Mouse (Mus musculus): ENCODE measurements around the gene Sh3bp2. TPM values are rescaled to one million over a fixed set of nuclear protein-coding genes. Genes with fewer than 3 reads are reported as not detected.

Gene Sh3bp2
- total and polyA plus RNA-seq, 2 experiments from 2014 or later: 17.6 to 44.1 TPM

DNA sequence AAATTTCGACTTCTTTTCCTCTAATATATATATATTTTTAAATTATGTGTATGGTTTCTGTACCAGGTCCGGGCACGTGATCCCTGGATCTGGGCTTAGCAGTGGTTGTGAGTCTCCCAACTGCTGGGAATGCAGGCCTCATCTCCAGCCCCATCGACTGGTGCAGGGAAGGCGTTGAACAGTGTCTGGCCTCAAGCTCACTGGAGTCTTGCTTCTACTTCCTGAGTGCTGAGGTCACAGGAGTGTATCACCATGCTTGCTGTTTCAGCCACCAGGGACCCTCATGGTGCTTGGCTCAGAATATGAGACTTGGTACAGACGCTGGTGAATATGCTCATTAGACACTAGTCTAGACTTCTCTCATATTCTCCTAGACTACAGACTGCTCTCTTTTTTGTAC is 67.0 kb downstream of the Sh3bp2 start:
- H3K36me3 ChIP-seq (ENCODE audit: insufficient read depth, low read length): no peaks in the 10 kb centered on the region; the same call in 1 of the 2 replicates
- no peaks in the 10 kb centered on the region for H3K4me1 ChIP-seq (ENCODE audit: insufficient read depth, low read length)
- no peaks in the 10 kb centered on the region for H3K9me3 ChIP-seq (ENCODE audit: low read length)
- no peak overlapping the region for H3K27ac ChIP-seq (ENCODE audit: low read depth, low read length)
- no peaks in the 10 kb centered on the region for H3K27me3 ChIP-seq (ENCODE audit: insufficient read depth, low read length)
- WGBS: 94% methylated on average over 6 of the region's 6 CpGs
- H3K9ac ChIP-seq (replicated peaks; ENCODE audit: low read length, poor library complexity, severe bottlenecking): no peak overlapping the region
- no peak overlapping the region for H3K4me3 ChIP-seq (ENCODE audit: low read depth, low read length)
- ATAC-seq (ENCODE audit: low FRiP score) (no peak), DNase-seq (ENCODE audit: low spot score) (no peak)
- no peak for TF ChIP-seq CTCF (IDR thresholded peaks at IDR 0.05)
- H3K4me2 ChIP-seq (ENCODE audit: low read depth, low read length, poor library complexity, severe bottlenecking): no peak overlapping the region

DNA sequence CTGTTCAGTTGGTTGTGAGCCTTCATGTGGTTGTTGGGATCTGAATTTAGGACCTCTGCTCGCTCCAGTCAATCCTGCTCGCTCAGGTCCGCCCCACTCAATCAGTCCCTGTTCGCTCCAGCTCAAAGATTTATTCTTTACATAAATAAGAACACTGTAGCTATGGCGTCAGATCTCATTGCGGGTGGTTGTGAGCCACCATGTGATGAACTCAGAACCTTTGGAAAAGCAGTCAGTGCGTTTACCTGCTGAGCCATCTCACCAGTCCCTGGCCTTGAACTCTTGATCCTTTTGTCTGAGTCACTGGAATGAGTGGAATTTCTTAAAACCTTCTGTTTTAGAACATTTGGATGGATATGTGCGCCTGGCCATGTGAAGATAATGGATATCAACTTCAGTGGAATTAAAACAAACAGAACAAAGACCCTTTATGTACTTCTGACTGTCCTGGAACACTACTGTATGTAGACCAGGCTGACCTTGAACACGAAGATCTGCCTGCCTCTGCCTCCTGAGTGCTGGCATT is 67.6 kb downstream of the Sh3bp2 start:
- DNase-seq (ENCODE audit: low spot score) (no peak), ATAC-seq (ENCODE audit: low FRiP score) (no peak)
- H3K9me3 ChIP-seq (ENCODE audit: low read length): no peaks in the 10 kb centered on the region
- no peak overlapping the region for H3K9ac ChIP-seq (replicated peaks; ENCODE audit: low read length, poor library complexity, severe bottlenecking)
- no peak for TF ChIP-seq CTCF (IDR thresholded peaks at IDR 0.05)
- H3K4me2 ChIP-seq (ENCODE audit: low read depth, low read length, poor library complexity, severe bottlenecking): no peak overlapping the region
- H3K4me3 ChIP-seq (ENCODE audit: low read depth, low read length): no peak overlapping the region
- H3K27me3 ChIP-seq (ENCODE audit: insufficient read depth, low read length): no peaks in the 10 kb centered on the region
- H3K36me3 ChIP-seq (ENCODE audit: insufficient read depth, low read length): no peaks in the 10 kb centered on the region; the same call in 1 of the 2 replicates
- H3K27ac ChIP-seq (ENCODE audit: low read depth, low read length): no peak overlapping the region
- H3K4me1 ChIP-seq (ENCODE audit: insufficient read depth, low read length): no peaks in the 10 kb centered on the region
- 96% methylated on average over 9 of the region's 9 CpGs for WGBS

DNA sequence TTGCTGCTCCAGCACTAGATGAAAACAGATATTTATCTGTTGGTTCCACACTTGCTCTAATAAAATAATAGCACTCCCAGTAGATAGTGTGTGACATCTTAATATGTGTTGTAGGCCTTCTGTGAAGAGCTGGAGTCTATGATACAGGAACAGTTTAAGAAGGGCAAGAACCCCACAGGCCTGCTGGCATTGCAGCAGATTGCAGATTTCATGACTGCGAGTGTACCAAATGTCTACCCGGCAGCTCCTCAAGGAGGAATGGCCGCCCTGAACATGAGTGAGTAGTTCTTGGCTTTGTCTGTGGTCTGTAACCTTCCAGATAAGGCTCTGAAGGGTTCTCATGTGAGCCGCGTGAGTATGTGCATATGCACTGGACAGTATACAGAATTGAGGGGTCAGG is 78.9 kb downstream of the Sh3bp2 start:
- Histone ChIP-seq H3K27me3 (ENCODE audit: insufficient read depth, low read length) (no peaks in the 10 kb centered on the region), H3K9ac (replicated peaks; ENCODE audit: low read length, poor library complexity, severe bottlenecking) (no peak overlapping the region), H3K4me3 (ENCODE audit: low read depth, low read length) (no peak overlapping the region), H3K4me1 (ENCODE audit: insufficient read depth, low read length) (no peaks in the 10 kb centered on the region), H3K4me2 (ENCODE audit: low read depth, low read length, poor library complexity, severe bottlenecking) (no peak overlapping the region), H3K9me3 (ENCODE audit: low read length) (no peaks in the 10 kb centered on the region), H3K27ac (ENCODE audit: low read depth, low read length) (no peak overlapping the region), H3K36me3 (ENCODE audit: insufficient read depth, low read length) (peaks cover 36% of the 10 kb centered on the region)
- no peak for TF ChIP-seq CTCF (IDR thresholded peaks at IDR 0.05)
- DNase-seq (ENCODE audit: low spot score) (no peak), ATAC-seq (ENCODE audit: low FRiP score) (no peak)
- WGBS: 92% methylated on average over 5 of the region's 5 CpGs

DNA sequence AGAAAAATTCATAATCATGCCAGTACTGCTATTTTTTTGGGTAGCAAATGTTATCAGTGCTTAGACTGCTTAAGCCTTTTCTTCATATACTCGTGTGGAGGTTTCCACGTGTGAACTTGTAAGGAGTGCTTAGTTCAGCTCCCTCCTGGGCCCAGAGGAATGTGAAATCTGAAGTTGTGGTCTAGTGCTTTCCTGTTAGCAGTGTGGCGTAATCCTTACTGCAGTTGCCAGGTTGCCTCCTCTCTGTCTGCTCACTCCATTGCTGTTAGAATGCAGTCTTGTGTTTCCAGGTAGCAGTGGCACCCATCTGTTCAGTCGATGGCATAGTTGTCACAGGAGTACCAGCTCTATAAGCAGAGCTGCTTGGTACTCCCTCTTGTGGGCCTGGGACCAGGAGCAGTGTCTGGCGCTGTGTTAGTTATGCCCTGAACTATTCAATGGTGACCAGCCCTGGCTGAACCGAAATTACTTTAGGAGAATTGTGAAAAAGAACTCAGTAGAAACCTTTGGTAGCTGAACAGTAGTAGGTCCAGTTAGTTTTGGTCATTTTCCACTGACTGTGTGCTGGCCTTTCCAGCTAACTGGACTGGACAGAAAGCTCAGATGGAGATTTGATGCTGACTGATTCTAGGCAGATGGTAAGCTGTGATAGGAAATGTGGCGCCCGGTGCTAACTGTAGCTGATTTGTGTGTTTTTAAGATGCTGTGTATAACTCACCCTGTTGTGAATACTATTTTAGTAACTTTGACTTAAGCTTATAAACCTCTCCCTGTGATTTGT is 81.7 kb downstream of the Sh3bp2 start:
- Histone ChIP-seq H3K9ac (replicated peaks; ENCODE audit: low read length, poor library complexity, severe bottlenecking) (no peak overlapping the region), H3K4me2 (ENCODE audit: low read depth, low read length, poor library complexity, severe bottlenecking) (no peak overlapping the region), H3K36me3 (ENCODE audit: insufficient read depth, low read length) (peaks cover 44% of the 10 kb centered on the region), H3K4me3 (ENCODE audit: low read depth, low read length) (no peak overlapping the region), H3K4me1 (ENCODE audit: insufficient read depth, low read length) (no peaks in the 10 kb centered on the region), H3K27me3 (ENCODE audit: insufficient read depth, low read length) (no peaks in the 10 kb centered on the region), H3K9me3 (ENCODE audit: low read length) (no peaks in the 10 kb centered on the region), H3K27ac (ENCODE audit: low read depth, low read length) (no peak overlapping the region)
- no peak for ATAC-seq (ENCODE audit: low FRiP score)
- TF ChIP-seq CTCF (IDR thresholded peaks at IDR 0.05): no peak
- 86% methylated on average over 8 of the region's 8 CpGs for WGBS
- DNase-seq (ENCODE audit: low spot score): no peak

DNA sequence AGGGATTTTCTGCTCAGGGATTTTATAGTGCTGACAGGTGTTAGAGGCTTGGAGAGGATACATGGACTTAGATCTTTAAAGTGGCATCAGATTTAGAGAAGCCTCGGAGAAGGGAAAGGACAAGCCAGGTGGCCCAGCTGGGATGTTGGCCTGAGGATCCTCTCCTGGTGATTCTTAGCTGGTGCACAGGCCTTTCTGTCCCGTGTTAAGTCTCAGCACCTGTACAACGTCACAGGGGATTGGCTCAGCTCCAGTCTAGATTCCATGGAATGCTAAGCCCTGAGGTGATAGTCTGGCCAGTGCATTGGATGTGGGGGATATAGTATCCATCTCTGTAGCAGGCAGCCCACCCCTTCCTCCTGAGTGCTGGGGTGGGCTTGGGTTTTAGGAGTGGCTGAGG is 82.6 kb downstream of the Sh3bp2 start:
- Histone ChIP-seq H3K4me2 (ENCODE audit: low read depth, low read length, poor library complexity, severe bottlenecking) (no peak overlapping the region), H3K27me3 (ENCODE audit: insufficient read depth, low read length) (no peaks in the 10 kb centered on the region), H3K36me3 (ENCODE audit: insufficient read depth, low read length) (peaks cover 45% of the 10 kb centered on the region), H3K9me3 (ENCODE audit: low read length) (no peaks in the 10 kb centered on the region), H3K4me1 (ENCODE audit: insufficient read depth, low read length) (no peaks in the 10 kb centered on the region), H3K9ac (replicated peaks; ENCODE audit: low read length, poor library complexity, severe bottlenecking) (no peak overlapping the region), H3K27ac (ENCODE audit: low read depth, low read length) (no peak overlapping the region), H3K4me3 (ENCODE audit: low read depth, low read length) (no peak overlapping the region)
- ATAC-seq (ENCODE audit: low FRiP score): no peak
- WGBS: 70% methylated on average over 3 of the region's 3 CpGs
- no peak for TF ChIP-seq CTCF (IDR thresholded peaks at IDR 0.05)
- DNase-seq (ENCODE audit: low spot score): no peak

DNA sequence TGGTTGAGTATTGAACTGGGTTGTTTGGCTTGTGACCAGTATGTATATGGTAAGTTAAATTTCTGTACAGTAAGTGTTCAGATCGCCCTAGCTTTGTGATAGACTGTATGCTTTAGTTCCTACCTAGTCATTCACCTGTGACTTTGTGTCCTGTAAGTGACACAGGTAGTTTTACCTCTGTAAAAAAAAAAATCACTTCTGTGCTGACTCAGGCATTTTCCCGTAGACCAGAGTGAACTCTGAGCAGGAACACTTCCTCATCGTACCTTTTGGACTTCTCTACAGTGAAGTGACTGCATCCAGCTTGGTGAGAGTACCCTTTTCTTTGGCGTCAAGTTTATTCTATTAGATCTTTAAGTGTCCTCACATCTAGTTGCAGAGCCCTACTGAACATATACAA is 84.3 kb downstream of the Sh3bp2 start:
- Histone ChIP-seq H3K4me1 (ENCODE audit: insufficient read depth, low read length) (no peaks in the 10 kb centered on the region), H3K9ac (replicated peaks; ENCODE audit: low read length, poor library complexity, severe bottlenecking) (no peak overlapping the region), H3K27me3 (ENCODE audit: insufficient read depth, low read length) (no peaks in the 10 kb centered on the region), H3K4me2 (ENCODE audit: low read depth, low read length, poor library complexity, severe bottlenecking) (no peak overlapping the region), H3K4me3 (ENCODE audit: low read depth, low read length) (no peak overlapping the region), H3K9me3 (ENCODE audit: low read length) (no peaks in the 10 kb centered on the region), H3K27ac (ENCODE audit: low read depth, low read length) (no peak overlapping the region), H3K36me3 (ENCODE audit: insufficient read depth, low read length) (peaks cover 58% of the 10 kb centered on the region)
- no peak for TF ChIP-seq CTCF (IDR thresholded peaks at IDR 0.05)
- WGBS: 90% methylated on average over 4 of the region's 4 CpGs
- no peak for DNase-seq (ENCODE audit: low spot score)
- no peak for ATAC-seq (ENCODE audit: low FRiP score)

Small RNA genes within 50 kb of the gene (microRNA-seq; reads per million reads assigned to microRNA genes)
- not detected for gene Mir7036b (ENCODE audit: borderline number of aligned reads)

Other genes starting within 250 kb of the Sh3bp2 start
- 6.1 and 10.0 TPM in 2 replicates for gene Zfyve28, start 237.4 kb upstream of the Sh3bp2 start, total RNA-seq (2014; rRNA removed)
- gene Zfyve28, start 237.4 kb upstream of the Sh3bp2 start, polyA plus RNA-seq (2015; fragmentation: Nextera tagmentation; extraction: Ambion mirVana): 2.9 and 3.0 TPM in 2 replicates
- gene Cfap99, start 237.2 kb upstream of the Sh3bp2 start, total RNA-seq (2014; rRNA removed): 0.24 and 2.1 TPM in 2 replicates
- 0.12 and 0.37 TPM in 2 replicates for gene Cfap99, start 237.2 kb upstream of the Sh3bp2 start, polyA plus RNA-seq (2015; fragmentation: Nextera tagmentation; extraction: Ambion mirVana)
- 95.2 and 129 TPM in 2 replicates for gene Rnf4, start 189.5 kb upstream of the Sh3bp2 start, total RNA-seq (2014; rRNA removed)
- 124 TPM in 2 replicates for gene Rnf4, start 189.5 kb upstream of the Sh3bp2 start, polyA plus RNA-seq (2015; fragmentation: Nextera tagmentation; extraction: Ambion mirVana)
- 53.3 and 54.5 TPM in 2 replicates for gene Fam193a, start 155.9 kb upstream of the Sh3bp2 start, total RNA-seq (2014; rRNA removed)
- gene Fam193a, start 155.9 kb upstream of the Sh3bp2 start, polyA plus RNA-seq (2015; fragmentation: Nextera tagmentation; extraction: Ambion mirVana): 9.6 and 12.4 TPM in 2 replicates
- gene Tnip2, start 11.8 kb upstream of the Sh3bp2 start, total RNA-seq (2014; rRNA removed): 10.3 and 12.8 TPM in 2 replicates
- gene Tnip2, start 11.8 kb upstream of the Sh3bp2 start, polyA plus RNA-seq (2015; fragmentation: Nextera tagmentation; extraction: Ambion mirVana): 12.6 and 13.6 TPM in 2 replicates
- gene Add1, start 47.8 kb downstream of the Sh3bp2 start, total RNA-seq (2014; rRNA removed): 284 and 301 TPM in 2 replicates
- gene Add1, start 47.8 kb downstream of the Sh3bp2 start, polyA plus RNA-seq (2015; fragmentation: Nextera tagmentation; extraction: Ambion mirVana): 161 and 166 TPM in 2 replicates
- gene Mfsd10, start 111.4 kb downstream of the Sh3bp2 start, total RNA-seq (2014; rRNA removed): 90.9 and 101 TPM in 2 replicates
- 95.7 and 107 TPM in 2 replicates for gene Mfsd10, start 111.4 kb downstream of the Sh3bp2 start, polyA plus RNA-seq (2015; fragmentation: Nextera tagmentation; extraction: Ambion mirVana)
- gene Nop14, start 134.3 kb downstream of the Sh3bp2 start, total RNA-seq (2014; rRNA removed): 9.9 and 17.8 TPM in 2 replicates
- 19.4 and 22.1 TPM in 2 replicates for gene Nop14, start 134.3 kb downstream of the Sh3bp2 start, polyA plus RNA-seq (2015; fragmentation: Nextera tagmentation; extraction: Ambion mirVana)
- 3.0 and 4.2 TPM in 2 replicates for gene Grk4, start 134.5 kb downstream of the Sh3bp2 start, total RNA-seq (2014; rRNA removed)
- gene Grk4, start 134.5 kb downstream of the Sh3bp2 start, polyA plus RNA-seq (2015; fragmentation: Nextera tagmentation; extraction: Ambion mirVana): 4.2 and 4.8 TPM in 2 replicates
- 39.9 and 43.6 TPM in 2 replicates for gene Htt, start 235.9 kb downstream of the Sh3bp2 start, total RNA-seq (2014; rRNA removed)
- gene Htt, start 235.9 kb downstream of the Sh3bp2 start, polyA plus RNA-seq (2015; fragmentation: Nextera tagmentation; extraction: Ambion mirVana): 6.0 and 7.4 TPM in 2 replicates

Measured in midbrain, postnatal 0 days (tissue).